ENCODE assay signal across 9 mouse cellular contexts in the genomic region with DNA sequence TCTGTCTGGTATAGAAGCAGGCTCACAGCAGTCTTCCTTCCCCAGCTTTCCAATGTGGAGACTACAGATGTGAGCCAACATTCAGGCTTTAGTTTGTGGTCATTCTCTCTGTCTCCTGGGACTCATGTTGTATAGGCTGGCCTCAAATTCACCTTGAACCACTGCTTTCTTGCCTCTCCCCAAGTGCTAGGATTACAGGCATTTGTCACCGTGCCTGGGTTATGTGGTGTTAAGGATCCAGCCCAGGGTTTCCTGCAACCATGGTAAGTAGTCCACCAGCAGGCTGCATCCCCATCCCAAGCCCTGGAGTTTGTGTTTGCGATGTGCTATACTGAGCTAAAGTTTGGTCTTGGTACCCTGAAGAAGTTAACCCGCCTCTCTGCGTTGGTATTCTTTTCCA. TPM values are rescaled to one million over a fixed set of nuclear protein-coding genes. Genes with fewer than 3 reads are reported as not detected.
A peak's percentile ranks its signal among the peaks of the same experiment; 100 is the strongest.
DNase-seq lines count a peak whose midpoint lies in the region; ATAC-seq lines count a peak whose summit lies in the region.
"Had no signal": no experiment of that assay in that cellular context is flagged by ENCODE, and none has a peak within 500 bp of the region (broad histone marks: within the 10 kb centered on the region; RNA-seq: fewer than 3 reads in every experiment).

No protein-coding gene starts in this region.

- H3K4me3 ChIP-seq in heart, embryonic 13.5 days: peak overlapping the region; percentile 36; the same call in 1 of the 2 replicates
- H3K4me3 ChIP-seq in hindbrain, embryonic 10.5 days: no peak overlapping the region
- no peak overlapping the region; the same call in 1 of the 2 replicates for H3K4me3 ChIP-seq in midbrain, embryonic 13.5 days (replicated peaks)

- 33% methylated on average over 4 of the region's 4 CpGs for WGBS in heart, embryonic 13.5 days
- WGBS in hindbrain, embryonic 10.5 days: 57% methylated on average over 4 of the region's 4 CpGs
- whole genome bisulfite sequencing in midbrain, embryonic 13.5 days: 39% methylated on average over 4 of the region's 4 CpGs

- H3K9me3 ChIP-seq in heart, embryonic 13.5 days: no peaks in the 10 kb centered on the region
- H3K9me3 ChIP-seq in hindbrain, embryonic 10.5 days: no peaks in the 10 kb centered on the region
- H3K9me3 ChIP-seq in midbrain, embryonic 13.5 days: no peaks in the 10 kb centered on the region

- ATAC-seq in heart, embryonic 13.5 days (ENCODE audit: extremely low read depth, insufficient number of reproducible peaks, low FRiP score, low TSS enrichment): no peak
- peak; percentile 25; the same call in 1 of the 2 replicates for ATAC-seq in midbrain, embryonic 13.5 days
- ATAC-seq in megakaryocyte progenitor cell, adult 5-6 weeks (replicated peaks; ENCODE audit: poor library complexity): no peak

- H3K27me3 ChIP-seq in heart, embryonic 13.5 days (replicated peaks): no peaks in the 10 kb centered on the region
- no peaks in the 10 kb centered on the region for H3K27me3 ChIP-seq in hindbrain, embryonic 10.5 days (ENCODE audit: insufficient read depth, poor library complexity, severe bottlenecking)
- H3K27me3 ChIP-seq in midbrain, embryonic 13.5 days: no peaks in the 10 kb centered on the region

- no peaks in the 10 kb centered on the region for H3K36me3 ChIP-seq in heart, embryonic 13.5 days
- H3K36me3 ChIP-seq in hindbrain, embryonic 10.5 days: no peaks in the 10 kb centered on the region
- H3K36me3 ChIP-seq in midbrain, embryonic 13.5 days: no peaks in the 10 kb centered on the region

- DNase-seq in heart, postnatal 4 days: no peak
- DNase-seq in embryo, embryonic 10.5 days (ENCODE audit: low spot score): peak; percentile 17
- DNase-seq in hindbrain, embryonic 10.5 days (ENCODE audit: low spot score): no peak
- DNase-seq in adrenal gland, adult 8-10 months: no peak
- no peak for DNase-seq in frontal cortex, postnatal 25 days (ENCODE audit: low spot score in 2 of 2)

- no peak overlapping the region; the same call in 1 of the 2 replicates for H3K9ac ChIP-seq in heart, embryonic 13.5 days
- peak overlapping the region; percentile 61; the same call in 1 of the 2 replicates for H3K9ac ChIP-seq in midbrain, embryonic 13.5 days (replicated peaks)

- H3K4me2 ChIP-seq in heart, embryonic 13.5 days: peak overlapping the region; percentile 66
- H3K4me2 ChIP-seq in midbrain, embryonic 13.5 days (replicated peaks): peak overlapping the region; percentile 52

- H3K4me1 ChIP-seq in heart, embryonic 13.5 days: peaks cover 18% of the 10 kb centered on the region
- peaks cover 26% of the 10 kb centered on the region for H3K4me1 ChIP-seq in hindbrain, embryonic 10.5 days (replicated peaks)
- peaks cover 30% of the 10 kb centered on the region for H3K4me1 ChIP-seq in midbrain, embryonic 13.5 days (replicated peaks)

- H3K27ac ChIP-seq in heart, embryonic 13.5 days (replicated peaks): peak overlapping the region; percentile 73
- H3K27ac ChIP-seq in hindbrain, embryonic 10.5 days: peak overlapping the region; percentile 77
- peak overlapping the region; percentile 78 for H3K27ac ChIP-seq in midbrain, embryonic 13.5 days

RNA-seq across cellular contexts. Expression of a gene that starts 35.2 kb away (rescaled TPM):
- 5.6 and 7.9 TPM in 2 replicates for polyA plus RNA-seq in heart, embryonic 13.5 days (2015; fragmentation: Nextera tagmentation; extraction: Ambion mirVana)
- 10 to 100 TPM; 11.5 to 14.0 TPM for total RNA-seq in heart, postnatal 4 days (2021)
- 11.1 and 14.7 TPM in 2 replicates for polyA plus RNA-seq in hindbrain, embryonic 10.5 days (2016; fragmentation: Nextera tagmentation; extraction: Ambion mirVana)
- polyA plus RNA-seq in midbrain, embryonic 13.5 days (2015; fragmentation: Nextera tagmentation; extraction: Ambion mirVana): 21.6 and 22.4 TPM in 2 replicates
- 0.81 and 0.90 TPM in 2 replicates for total RNA-seq in megakaryocyte progenitor cell, adult 5-6 weeks (2015)
- 0.08 and 0.41 TPM in 2 replicates for total RNA-seq in megakaryocyte progenitor cell, adult 5-6 weeks (2017)
- total RNA-seq in adrenal gland, adult 8-10 months (2022): 1 to 10 TPM; 4.6 to 8.5 (median 6.4) TPM
- total RNA-seq: hematopoietic stem cell, adult 5-6 weeks had no signal
